Mouse (Mus musculus): ENCODE results near the gene Dnah17. TPM values are rescaled to one million over a fixed set of nuclear protein-coding genes. Genes with fewer than 3 reads are reported as not detected.

The Dnah17 gene
- polyA plus RNA-seq, 1 experiment from 2014 or later = 0.16 TPM

- ATAC-seq (ENCODE audit: low FRiP score, low TSS enrichment) = peak; percentile 53; the same call in 1 of the 2 replicates
- 35% methylated on average over 10 of the region's 10 CpGs for WGBS
- no peak overlapping the region for H3K9ac ChIP-seq (replicated peaks; ENCODE audit: low read length)
- no peaks in the 10 kb centered on the region for H3K27me3 ChIP-seq (ENCODE audit: insufficient read depth, low read length)
- peaks cover 21% of the 10 kb centered on the region for H3K4me1 ChIP-seq (ENCODE audit: insufficient read depth, low read length)
- peak overlapping the region; percentile 57; the same call in 1 of the 2 replicates for H3K27ac ChIP-seq (ENCODE audit: low read length)
- no peak overlapping the region for H3K4me2 ChIP-seq (replicated peaks; ENCODE audit: low read depth, low read length)
- H3K9me3 ChIP-seq (ENCODE audit: low read length) = no peaks in the 10 kb centered on the region
- peaks cover 14% of the 10 kb centered on the region for H3K36me3 ChIP-seq (ENCODE audit: insufficient read depth, low read length)
- no peak overlapping the region for H3K4me3 ChIP-seq (ENCODE audit: low read length)
Observed at GRCm38 (mm10) chr11:118162245-118162644, 31.8 kb upstream of the Dnah17 start.

- no peak overlapping the region for H3K9ac ChIP-seq (replicated peaks; ENCODE audit: low read length)
- H3K27ac ChIP-seq (ENCODE audit: low read length) = peak overlapping the region; percentile 41; the same call in 1 of the 2 replicates
- H3K36me3 ChIP-seq (ENCODE audit: insufficient read depth, low read length) = peaks cover 11% of the 10 kb centered on the region
- WGBS = 39% methylated on average over 6 of the region's 6 CpGs
- H3K27me3 ChIP-seq (ENCODE audit: insufficient read depth, low read length) = no peaks in the 10 kb centered on the region
- peaks cover 24% of the 10 kb centered on the region for H3K4me1 ChIP-seq (ENCODE audit: insufficient read depth, low read length)
- no peak overlapping the region for H3K4me2 ChIP-seq (replicated peaks; ENCODE audit: low read depth, low read length)
- H3K9me3 ChIP-seq (ENCODE audit: low read length) = no peaks in the 10 kb centered on the region
- ATAC-seq (ENCODE audit: low FRiP score, low TSS enrichment) = peak; percentile 52
- H3K4me3 ChIP-seq (ENCODE audit: low read length) = no peak overlapping the region
Observed at GRCm38 (mm10) chr11:118161240-118161639, 30.8 kb upstream of the Dnah17 start.

- peaks cover 6% of the 10 kb centered on the region for H3K36me3 ChIP-seq (ENCODE audit: insufficient read depth, low read length)
- no peak overlapping the region for H3K9ac ChIP-seq (replicated peaks; ENCODE audit: low read length)
- H3K9me3 ChIP-seq (ENCODE audit: low read length) = peaks cover 4% of the 10 kb centered on the region; the same call in 1 of the 2 replicates
- H3K4me2 ChIP-seq (replicated peaks; ENCODE audit: low read depth, low read length) = no peak overlapping the region
- no peak for ATAC-seq (ENCODE audit: low FRiP score, low TSS enrichment)
- peak overlapping the region; percentile 41; the same call in 1 of the 2 replicates for H3K27ac ChIP-seq (ENCODE audit: low read length)
- H3K4me3 ChIP-seq (ENCODE audit: low read length) = no peak overlapping the region
- H3K27me3 ChIP-seq (ENCODE audit: insufficient read depth, low read length) = no peaks in the 10 kb centered on the region
- peaks cover 24% of the 10 kb centered on the region for H3K4me1 ChIP-seq (ENCODE audit: insufficient read depth, low read length)
- WGBS = 80% methylated on average over 2 of the region's 2 CpGs
Observed at GRCm38 (mm10) chr11:118160763-118161162, 30.3 kb upstream of the Dnah17 start.

- H3K27ac ChIP-seq (ENCODE audit: low read length) = no peak overlapping the region
- H3K4me1 ChIP-seq (ENCODE audit: insufficient read depth, low read length) = peaks cover 19% of the 10 kb centered on the region
- no peak for ATAC-seq (ENCODE audit: low FRiP score, low TSS enrichment)
- H3K4me2 ChIP-seq (replicated peaks; ENCODE audit: low read depth, low read length) = no peak overlapping the region
- no peaks in the 10 kb centered on the region for H3K27me3 ChIP-seq (ENCODE audit: insufficient read depth, low read length)
- H3K9ac ChIP-seq (replicated peaks; ENCODE audit: low read length) = no peak overlapping the region
- peaks cover 6% of the 10 kb centered on the region; the same call in 1 of the 2 replicates for H3K9me3 ChIP-seq (ENCODE audit: low read length)
- WGBS = 73% methylated on average over 4 of the region's 4 CpGs
- no peaks in the 10 kb centered on the region; the same call in 1 of the 2 replicates for H3K36me3 ChIP-seq (ENCODE audit: insufficient read depth, low read length)
- H3K4me3 ChIP-seq (ENCODE audit: low read length) = no peak overlapping the region
Observed at GRCm38 (mm10) chr11:118158753-118159152, 28.3 kb upstream of the Dnah17 start.

- H3K4me3 ChIP-seq (ENCODE audit: low read length) = no peak overlapping the region
- no peak overlapping the region for H3K9ac ChIP-seq (replicated peaks; ENCODE audit: low read length)
- H3K27me3 ChIP-seq (ENCODE audit: insufficient read depth, low read length) = no peaks in the 10 kb centered on the region
- H3K27ac ChIP-seq (ENCODE audit: low read length) = 0 out of 2 replicates have a peak overlapping the region, but pooled peaks have one; percentile 2
- no peak overlapping the region for H3K4me2 ChIP-seq (replicated peaks; ENCODE audit: low read depth, low read length)
- no peaks in the 10 kb centered on the region for H3K36me3 ChIP-seq (ENCODE audit: insufficient read depth, low read length)
- peaks cover 10% of the 10 kb centered on the region for H3K4me1 ChIP-seq (ENCODE audit: insufficient read depth, low read length)
- WGBS = 31% methylated on average over 8 of the region's 8 CpGs
- H3K9me3 ChIP-seq (ENCODE audit: low read length) = peaks cover 6% of the 10 kb centered on the region; the same call in 1 of the 2 replicates
- no peak for ATAC-seq (ENCODE audit: low FRiP score, low TSS enrichment)
Observed at GRCm38 (mm10) chr11:118156480-118157060, 26.1 kb upstream of the Dnah17 start.

GRCm38 (mm10) chr11:118152964-118153363 lies 22.5 kb upstream of the Dnah17 start:
- 77% methylated on average over 4 of the region's 4 CpGs for WGBS
- no peaks in the 10 kb centered on the region for H3K27me3 ChIP-seq (ENCODE audit: insufficient read depth, low read length)
- H3K9me3 ChIP-seq (ENCODE audit: low read length) = peaks cover 10% of the 10 kb centered on the region
- H3K36me3 ChIP-seq (ENCODE audit: insufficient read depth, low read length) = no peaks in the 10 kb centered on the region
- no peak overlapping the region for H3K4me2 ChIP-seq (replicated peaks; ENCODE audit: low read depth, low read length)
- no peak overlapping the region for H3K9ac ChIP-seq (replicated peaks; ENCODE audit: low read length)
- H3K4me3 ChIP-seq (ENCODE audit: low read length) = no peak overlapping the region
- H3K4me1 ChIP-seq (ENCODE audit: insufficient read depth, low read length) = peaks cover 12% of the 10 kb centered on the region
- H3K27ac ChIP-seq (ENCODE audit: low read length) = no peak overlapping the region
- no peak for ATAC-seq (ENCODE audit: low FRiP score, low TSS enrichment)

- Histone ChIP-seq H3K4me2 (replicated peaks; ENCODE audit: low read depth, low read length) (no peak overlapping the region), H3K9ac (replicated peaks; ENCODE audit: low read length) (no peak overlapping the region), H3K4me1 (ENCODE audit: insufficient read depth, low read length) (peaks cover 9% of the 10 kb centered on the region), H3K9me3 (ENCODE audit: low read length) (peaks cover 10% of the 10 kb centered on the region), H3K4me3 (ENCODE audit: low read length) (no peak overlapping the region), H3K27ac (ENCODE audit: low read length) (no peak overlapping the region), H3K36me3 (ENCODE audit: insufficient read depth, low read length) (no peaks in the 10 kb centered on the region), H3K27me3 (ENCODE audit: insufficient read depth, low read length) (no peaks in the 10 kb centered on the region)
- 86% methylated on average over 5 of the region's 5 CpGs for WGBS
- ATAC-seq (ENCODE audit: low FRiP score, low TSS enrichment) = no peak
Observed at GRCm38 (mm10) chr11:118151423-118152180, 21.2 kb upstream of the Dnah17 start.

- Histone ChIP-seq H3K9me3 (ENCODE audit: low read length) (peaks cover 4% of the 10 kb centered on the region), H3K27ac (ENCODE audit: low read length) (peak overlapping the region; percentile 34; the same call in 1 of the 2 replicates), H3K4me2 (replicated peaks; ENCODE audit: low read depth, low read length) (no peak overlapping the region), H3K4me3 (ENCODE audit: low read length) (no peak overlapping the region), H3K9ac (replicated peaks; ENCODE audit: low read length) (no peak overlapping the region), H3K4me1 (ENCODE audit: insufficient read depth, low read length) (peaks cover 16% of the 10 kb centered on the region), H3K27me3 (ENCODE audit: insufficient read depth, low read length) (no peaks in the 10 kb centered on the region), H3K36me3 (ENCODE audit: insufficient read depth, low read length) (no peaks in the 10 kb centered on the region)
- ATAC-seq (ENCODE audit: low FRiP score, low TSS enrichment) = no peak
- 58% methylated on average over 9 of the region's 9 CpGs for WGBS
Observed at GRCm38 (mm10) chr11:118150115-118150701, 19.8 kb upstream of the Dnah17 start.

- no peak for ATAC-seq (ENCODE audit: low FRiP score, low TSS enrichment)
- no peak overlapping the region for H3K9ac ChIP-seq (replicated peaks; ENCODE audit: low read length)
- no peak overlapping the region for H3K4me2 ChIP-seq (replicated peaks; ENCODE audit: low read depth, low read length)
- no peak overlapping the region for H3K4me3 ChIP-seq (ENCODE audit: low read length)
- peaks cover 16% of the 10 kb centered on the region for H3K4me1 ChIP-seq (ENCODE audit: insufficient read depth, low read length)
- 63% methylated on average over 9 of the region's 9 CpGs for WGBS
- peaks cover 4% of the 10 kb centered on the region for H3K9me3 ChIP-seq (ENCODE audit: low read length)
- no peaks in the 10 kb centered on the region for H3K27me3 ChIP-seq (ENCODE audit: insufficient read depth, low read length)
- no peak overlapping the region for H3K27ac ChIP-seq (ENCODE audit: low read length)
- H3K36me3 ChIP-seq (ENCODE audit: insufficient read depth, low read length) = no peaks in the 10 kb centered on the region
Observed at GRCm38 (mm10) chr11:118147877-118148637, 17.6 kb upstream of the Dnah17 start.

Data from kidney, embryonic 16.5 days (tissue).